Mouse (Mus musculus) liver, embryonic 16.5 days (tissue): ENCODE data around the gene Lrrc38. TPM values are rescaled to one million over a fixed set of nuclear protein-coding genes. Genes with fewer than 3 reads are reported as not detected.

Experiments used
- ATAC-seq: fragments of 200-750 bp; cut with Nextera tagmentation; 2 replicates; pipeline ENCODE4 v1.8.0; 2017; ENCODE audit warnings: low read depth, mild to moderate bottlenecking, moderate number of reproducible peaks, moderate library complexity
- H3K27ac ChIP-seq: fragments of 300-500 bp; sonication (generic); 2 replicates; pipeline ENCODE4 v1.5.1; 2014; ENCODE audit warnings: mild to moderate bottlenecking, low read length
- H3K27me3 ChIP-seq: fragments of 300-500 bp; sonication (generic); 2 replicates; pipeline ENCODE4 v1.6.1; 2014; ENCODE audit warnings: low read depth, low read length, mixed read lengths; ENCODE audit not compliant: control insufficient read depth, insufficient read depth
- H3K36me3 ChIP-seq: fragments of 300-500 bp; sonication (generic); 2 replicates; pipeline ENCODE4 v1.6.1; 2014; ENCODE audit warnings: mild to moderate bottlenecking; ENCODE audit not compliant: control insufficient read depth, insufficient read depth
- H3K4me1 ChIP-seq: fragments of 300-500 bp; sonication (generic); 2 replicates; pipeline ENCODE4 v1.6.1; 2014; ENCODE audit warnings: low read depth, low read length, mixed read lengths; ENCODE audit not compliant: control insufficient read depth
- H3K4me2 ChIP-seq: fragments of 300-500 bp; sonication (generic); 2 replicates; pipeline ENCODE4 v1.6.1; 2014; ENCODE audit warnings: low read depth, low read length, mixed read lengths
- H3K4me3 ChIP-seq: fragments of 300-500 bp; sonication (generic); 2 replicates; pipeline ENCODE4 v1.5.1; 2014; ENCODE audit warnings: low read depth, mild to moderate bottlenecking, low read length
- H3K9ac ChIP-seq: fragments of 300-500 bp; sonication (generic); 2 replicates; pipeline ENCODE4 v1.6.1; 2014; ENCODE audit warnings: low read depth, low read length
- H3K9me3 ChIP-seq: fragments of 300-500 bp; sonication (generic); replicated peaks from 2 replicates; pipeline ENCODE4 v1.6.1; 2016; ENCODE audit warnings: low read length; ENCODE audit not compliant: control insufficient read depth
- WGBS: fragments of 180-500 bp; shearing (Covaris S2); extraction: QIAGEN DNeasy Blood & Tissue Kit; methylation state at CpG from one replicate; pipeline ENCODE4 v1.1.7; 2014; ENCODE audit not compliant: insufficient replicate concordance; 5-methylcytosine and 5-hydroxymethylcytosine counted together
- polyA plus RNA-seq: library from polyadenylated mRNA; unstranded; fragments of >200 nt; fragmentation: Nextera tagmentation; extraction: Ambion mirVana; gene quantifications from 2 replicates; pipeline ENCODE4 v1.2.1, GENCODE M21; 2015

Gene Lrrc38
- polyA plus RNA-seq, 1 experiment from 2014 or later = not detected

DNA sequence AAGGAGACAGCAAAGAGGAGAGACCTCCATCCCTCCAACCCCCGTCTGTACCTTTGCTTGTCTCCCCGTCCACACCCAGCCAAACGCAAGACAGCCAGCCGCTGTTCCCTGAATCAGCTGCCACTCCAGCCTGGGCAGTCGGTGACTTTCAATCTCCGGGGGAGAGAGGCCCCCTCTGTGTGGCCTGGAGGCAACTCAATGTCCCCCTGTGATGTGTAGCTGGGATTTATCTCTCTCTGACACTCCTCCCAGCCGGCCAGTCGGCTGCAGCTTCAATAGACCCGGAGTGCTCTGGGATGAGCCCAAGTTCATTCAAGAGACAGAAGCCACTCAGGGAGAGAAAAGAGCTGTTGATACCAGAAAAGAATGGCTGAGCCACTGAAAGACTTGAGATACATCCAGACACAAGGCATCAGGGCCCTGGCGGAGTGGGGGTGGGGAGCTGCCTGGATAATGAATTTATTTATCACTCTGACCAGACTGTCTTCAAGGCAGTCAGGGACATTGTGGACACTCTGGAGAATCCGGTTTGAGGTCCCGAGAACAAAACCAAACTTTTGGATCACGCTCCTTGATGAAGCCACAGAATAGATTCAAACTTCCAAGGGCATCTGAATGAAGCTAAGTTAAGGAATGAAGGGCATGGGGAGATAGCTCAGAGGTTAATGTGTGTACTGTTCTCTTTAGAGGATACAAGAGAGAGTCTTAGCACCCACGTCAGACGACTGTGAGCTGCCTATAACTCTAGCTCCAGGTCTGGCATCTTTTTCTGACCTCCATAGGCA lies 30.6 kb downstream of the Lrrc38 start:
- no peak overlapping the region for H3K4me2 ChIP-seq
- H3K4me3 ChIP-seq = no peak overlapping the region
- 32% methylated on average over 15 of the region's 15 CpGs for WGBS
- no peak for ATAC-seq
- H3K27ac ChIP-seq = no peak overlapping the region
- no peaks in the 10 kb centered on the region for H3K4me1 ChIP-seq
- no peaks in the 10 kb centered on the region for H3K36me3 ChIP-seq
- H3K9ac ChIP-seq = no peak overlapping the region
- H3K27me3 ChIP-seq = no peaks in the 10 kb centered on the region
- H3K9me3 ChIP-seq = no peaks in the 10 kb centered on the region

GRCm38 (mm10) chr4:143380716-143381004 lies 31.1 kb downstream of the Lrrc38 start:
- H3K4me3 ChIP-seq = no peak overlapping the region
- H3K4me2 ChIP-seq = no peak overlapping the region
- H3K36me3 ChIP-seq = no peaks in the 10 kb centered on the region
- WGBS = 0% methylated on average over 5 of the region's 5 CpGs
- H3K9ac ChIP-seq = no peak overlapping the region
- no peaks in the 10 kb centered on the region for H3K4me1 ChIP-seq
- no peak for ATAC-seq
- H3K9me3 ChIP-seq = no peaks in the 10 kb centered on the region
- H3K27me3 ChIP-seq = no peaks in the 10 kb centered on the region
- no peak overlapping the region for H3K27ac ChIP-seq

- Histone ChIP-seq H3K9ac (no peak overlapping the region), H3K4me1 (no peaks in the 10 kb centered on the region), H3K4me3 (no peak overlapping the region), H3K9me3 (no peaks in the 10 kb centered on the region), H3K27me3 (no peaks in the 10 kb centered on the region), H3K36me3 (no peaks in the 10 kb centered on the region), H3K27ac (no peak overlapping the region), H3K4me2 (no peak overlapping the region)
- WGBS = 55% methylated on average over 3 of the region's 3 CpGs
- no peak for ATAC-seq
These were observed 32.6 kb downstream of the Lrrc38 start for GRCm38 (mm10) chr4:143382163-143382562.

GRCm38 (mm10) chr4:143383646-143384045 lies 34.1 kb downstream of the Lrrc38 start:
- Histone ChIP-seq H3K27ac (no peak overlapping the region), H3K9ac (no peak overlapping the region)
- no peak for ATAC-seq

GRCm38 (mm10) chr4:143388955-143389702 lies 39.6 kb downstream of the Lrrc38 start:
- Histone ChIP-seq H3K9me3 (no peaks in the 10 kb centered on the region), H3K4me1 (no peaks in the 10 kb centered on the region), H3K27ac (no peak overlapping the region), H3K36me3 (no peaks in the 10 kb centered on the region), H3K4me3 (peak overlapping the region; percentile 36), H3K4me2 (peak overlapping the region; percentile 34), H3K9ac (no peak overlapping the region), H3K27me3 (peaks cover 4% of the 10 kb centered on the region; the same call in 1 of the 2 replicates)
- 9% methylated on average over 32 of the region's 43 CpGs for WGBS
- ATAC-seq = peak; percentile 43; the same call in 1 of the 2 replicates

More at GRCm38 (mm10) chr4:143383646-143384045, 34.1 kb downstream of the Lrrc38 start:
- H3K9me3 ChIP-seq = no peaks in the 10 kb centered on the region
- WGBS = 24% methylated on average over 4 of the region's 4 CpGs
- no peaks in the 10 kb centered on the region for H3K4me1 ChIP-seq
- no peaks in the 10 kb centered on the region for H3K36me3 ChIP-seq
- no peak overlapping the region for H3K4me3 ChIP-seq
- no peaks in the 10 kb centered on the region for H3K27me3 ChIP-seq
- H3K4me2 ChIP-seq = no peak overlapping the region

GRCm38 (mm10) chr4:143394181-143394580 lies 44.6 kb downstream of the Lrrc38 start, which contains the start of gene Pramel1:
Gene Pramel1 (plus strand): TSS chr4:143394428.
- no peak within 1 kb of the TSS for H3K9ac ChIP-seq

DNA sequence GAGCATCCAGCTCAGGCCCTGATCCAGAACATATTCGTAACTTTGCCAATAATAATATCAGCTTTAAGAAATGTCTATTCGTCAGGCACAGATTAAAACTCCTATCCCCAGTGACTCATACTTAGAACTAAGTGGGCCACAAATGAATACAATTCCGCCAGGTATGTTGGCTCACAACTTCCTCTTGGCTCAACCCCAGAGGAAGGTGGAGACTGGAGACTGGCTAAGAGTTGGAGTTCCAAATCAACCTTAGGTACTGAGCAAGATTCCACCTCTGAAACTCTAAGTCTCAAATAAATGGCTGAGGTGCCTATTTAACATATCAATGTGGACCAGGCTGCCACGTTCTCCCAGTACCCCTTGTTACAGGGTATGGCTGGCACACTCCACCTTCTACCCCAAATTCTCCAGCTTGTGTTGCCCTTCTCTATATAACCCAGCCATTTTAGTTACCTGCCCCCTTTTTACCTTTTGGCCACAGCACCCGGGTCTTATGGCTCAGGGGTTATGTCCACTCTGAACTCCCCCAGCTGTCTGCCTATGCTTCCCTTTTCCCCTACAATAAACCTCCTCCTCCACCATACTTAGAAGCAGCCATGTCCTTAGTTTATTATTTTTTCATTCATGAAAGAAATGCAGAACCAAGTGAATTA lies 62.1 kb downstream of the Lrrc38 start:
- Histone ChIP-seq H3K4me1 (peaks cover 4% of the 10 kb centered on the region), H3K27me3 (no peaks in the 10 kb centered on the region), H3K9me3 (no peaks in the 10 kb centered on the region), H3K4me2 (peak overlapping the region; percentile 77), H3K36me3 (no peaks in the 10 kb centered on the region), H3K9ac (peak overlapping the region; percentile 39; the same call in 1 of the 2 replicates), H3K27ac (no peak overlapping the region), H3K4me3 (peak overlapping the region; percentile 79)
- no peak for ATAC-seq
- 60% methylated on average over 5 of the region's 5 CpGs for WGBS

More at GRCm38 (mm10) chr4:143394181-143394580, 44.6 kb downstream of the Lrrc38 start, which contains the start of gene Pramel1:
- Histone ChIP-seq H3K4me1 (no peaks in the 10 kb centered on the region), H3K36me3 (no peaks in the 10 kb centered on the region), H3K9me3 (no peaks in the 10 kb centered on the region), H3K27me3 (no peaks in the 10 kb centered on the region; the same call in 1 of the 2 replicates), H3K4me2 (no peak within 1 kb of the TSS), H3K4me3 (no peak within 1 kb of the TSS), H3K27ac (no peak within 1 kb of the TSS)
- 71% methylated on average over 26 of the region's 26 CpGs for WGBS
- ATAC-seq = no peak

- no peaks in the 10 kb centered on the region for H3K27me3 ChIP-seq
- H3K4me3 ChIP-seq = peak within 1 kb of the TSS; percentile 79
- no peaks in the 10 kb centered on the region for H3K9me3 ChIP-seq
- WGBS = under 1% methylated on average over 50 of the region's 50 CpGs
- peak within 1 kb of the TSS; percentile 87 for H3K27ac ChIP-seq
- H3K4me2 ChIP-seq = peak within 1 kb of the TSS; percentile 77
- H3K9ac ChIP-seq = peak within 1 kb of the TSS; percentile 75
- ATAC-seq = peak; percentile 92
- H3K36me3 ChIP-seq = no peaks in the 10 kb centered on the region; the same call in 1 of the 2 replicates
- peaks cover 4% of the 10 kb centered on the region for H3K4me1 ChIP-seq
These were observed 62.9 kb downstream of the Lrrc38 start, which contains the start of gene Pramef8 for GRCm38 (mm10) chr4:143412219-143413092. Gene Pramef8 (plus strand): TSS chr4:143412426.
